Mouse (Mus musculus): Measurements from ENCODE around the gene Ehhadh. TPM values are rescaled to one million over a fixed set of nuclear protein-coding genes. Genes with fewer than 3 reads are reported as not detected.

The Ehhadh gene
- polyA plus RNA-seq, 1 experiment, result 1.8 TPM

GRCm38 (mm10) chr16:21779149-21779548 lies 8.5 kb downstream of the Ehhadh start:
- TF ChIP-seq CTCF (IDR thresholded peaks at IDR 0.05; ENCODE audit: control insufficient read depth, insufficient read depth, low read length), result no peak
- no peak for TF ChIP-seq POLR2A (IDR thresholded peaks at IDR 0.05; ENCODE audit: borderline replicate concordance, control insufficient read depth, low read depth, low read length)
- no peak overlapping the region for H3K4me3 ChIP-seq (replicated peaks; ENCODE audit: control insufficient read depth, low read depth, low read length)
- WGBS, result 80% methylated on average over 4 of the region's 4 CpGs
- H3K27ac ChIP-seq (ENCODE audit: control insufficient read depth, insufficient read depth, low read depth, low read length, poor library complexity), result no peak overlapping the region
- no peaks in the 10 kb centered on the region for H3K4me1 ChIP-seq (ENCODE audit: control insufficient read depth, insufficient read depth, low read length)

DNA sequence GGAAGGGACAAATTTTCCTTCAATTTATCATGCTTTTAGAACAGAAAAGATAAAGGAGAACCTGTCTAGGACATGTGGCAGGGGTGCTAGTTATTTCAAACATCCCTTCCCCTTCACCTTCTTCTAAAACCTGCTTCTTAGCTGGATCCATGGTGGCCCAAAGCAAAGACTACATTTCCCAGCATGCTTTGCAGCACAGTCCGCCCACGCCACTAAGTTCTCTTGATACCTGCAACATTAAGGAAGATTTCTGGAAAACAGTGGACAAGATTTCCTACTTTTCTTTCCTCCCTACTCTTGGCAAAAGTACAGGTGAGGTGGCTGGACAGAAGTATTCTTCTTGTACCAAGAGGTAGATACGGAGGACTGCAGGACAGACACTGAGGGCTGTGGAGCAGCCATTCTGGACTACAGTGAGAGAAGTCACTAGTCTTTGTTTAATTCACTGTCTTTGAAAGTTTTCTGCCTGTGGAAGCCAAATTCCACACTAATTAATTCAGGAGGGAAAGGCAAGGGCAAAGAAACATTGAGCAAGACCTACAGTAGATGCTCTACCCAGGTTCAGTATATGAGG lies 9.2 kb downstream of the Ehhadh start:
- no peaks in the 10 kb centered on the region for H3K4me1 ChIP-seq (ENCODE audit: control insufficient read depth, insufficient read depth, low read length)
- H3K4me3 ChIP-seq (replicated peaks; ENCODE audit: control insufficient read depth, low read depth, low read length), result peak overlapping the region; percentile 29
- TF ChIP-seq CTCF (IDR thresholded peaks at IDR 0.05; ENCODE audit: control insufficient read depth, insufficient read depth, low read length) (no peak), POLR2A (IDR thresholded peaks at IDR 0.05; ENCODE audit: borderline replicate concordance, control insufficient read depth, low read depth, low read length) (no peak)
- 69% methylated on average over 3 of the region's 3 CpGs for WGBS
- no peak overlapping the region for H3K27ac ChIP-seq (ENCODE audit: control insufficient read depth, insufficient read depth, low read depth, low read length, poor library complexity)

DNA sequence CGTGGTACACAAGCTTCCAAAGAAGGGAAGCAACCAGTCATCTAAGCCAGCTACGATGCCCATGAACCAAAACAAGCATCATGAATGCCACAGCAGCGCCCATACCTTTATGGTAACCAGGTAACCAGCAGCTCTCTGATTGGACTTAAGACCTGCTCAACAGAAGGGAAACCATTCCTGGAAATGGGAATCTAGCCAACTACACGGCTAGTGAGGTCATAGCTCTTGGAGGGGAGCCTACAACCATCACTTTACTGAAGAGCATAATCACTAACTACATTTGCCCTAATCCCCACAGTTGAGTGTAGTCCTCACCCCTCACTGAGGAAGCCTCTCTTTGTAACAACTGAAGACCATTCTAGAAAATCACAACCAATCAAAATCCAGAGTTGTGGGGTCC lies 12.9 kb downstream of the Ehhadh start:
- 86% methylated on average over 4 of the region's 4 CpGs for WGBS
- H3K4me1 ChIP-seq (ENCODE audit: control insufficient read depth, insufficient read depth, low read length), result no peaks in the 10 kb centered on the region
- TF ChIP-seq POLR2A (IDR thresholded peaks at IDR 0.05; ENCODE audit: borderline replicate concordance, control insufficient read depth, low read depth, low read length) (no peak), CTCF (IDR thresholded peaks at IDR 0.05; ENCODE audit: control insufficient read depth, insufficient read depth, low read length) (no peak)
- H3K4me3 ChIP-seq (replicated peaks; ENCODE audit: control insufficient read depth, low read depth, low read length), result no peak overlapping the region
- H3K27ac ChIP-seq (ENCODE audit: control insufficient read depth, insufficient read depth, low read depth, low read length, poor library complexity), result no peak overlapping the region

DNA sequence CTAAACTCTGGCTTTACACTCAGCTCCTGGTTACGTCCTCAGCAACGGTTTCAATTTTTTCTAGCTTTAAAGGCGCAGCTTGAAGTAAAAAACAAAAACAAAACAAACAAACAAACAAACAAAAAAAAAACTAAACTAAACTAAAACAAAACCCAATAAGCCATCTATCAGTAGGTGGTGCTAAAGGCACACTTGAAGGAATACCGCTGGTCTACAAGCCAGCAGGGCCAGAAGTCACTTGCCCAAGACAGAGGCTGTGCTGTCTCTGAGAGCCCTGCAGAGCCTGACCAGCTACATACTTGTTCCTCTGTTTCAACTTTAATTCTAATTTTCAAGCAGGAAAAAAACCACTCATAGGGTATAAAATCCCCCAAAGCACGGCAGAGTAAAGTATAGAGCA lies 17.9 kb downstream of the Ehhadh start:
- WGBS, result 89% methylated on average over 5 of the region's 5 CpGs
- TF ChIP-seq POLR2A (IDR thresholded peaks at IDR 0.05; ENCODE audit: borderline replicate concordance, control insufficient read depth, low read depth, low read length) (no peak), CTCF (IDR thresholded peaks at IDR 0.05; ENCODE audit: control insufficient read depth, insufficient read depth, low read length) (no peak)
- H3K4me3 ChIP-seq (replicated peaks; ENCODE audit: control insufficient read depth, low read depth, low read length), result no peak overlapping the region
- no peaks in the 10 kb centered on the region for H3K4me1 ChIP-seq (ENCODE audit: control insufficient read depth, insufficient read depth, low read length)
- H3K27ac ChIP-seq (ENCODE audit: control insufficient read depth, insufficient read depth, low read depth, low read length, poor library complexity), result no peak overlapping the region

DNA sequence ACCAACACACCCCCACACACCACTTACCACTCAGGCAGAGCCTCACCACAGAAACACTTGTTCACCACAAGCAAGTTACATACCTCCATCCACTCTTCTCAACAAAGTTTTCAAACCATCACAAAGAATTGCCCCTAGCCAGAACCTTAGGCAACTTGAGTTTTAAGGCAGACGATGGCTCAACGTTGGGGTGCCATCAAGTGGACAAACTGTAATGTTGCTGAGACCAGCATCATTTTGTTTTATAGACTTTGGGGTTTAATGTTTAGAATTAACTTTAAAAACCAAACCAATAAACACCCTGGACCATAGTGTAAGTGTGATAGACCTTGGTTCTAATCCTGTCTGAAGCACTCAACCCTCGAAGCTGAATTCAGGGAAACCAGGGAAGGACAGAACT lies 19.4 kb downstream of the Ehhadh start:
- WGBS, result 78% methylated on average over 3 of the region's 3 CpGs
- Histone ChIP-seq H3K27ac (ENCODE audit: control insufficient read depth, insufficient read depth, low read depth, low read length, poor library complexity) (no peak overlapping the region), H3K4me1 (ENCODE audit: control insufficient read depth, insufficient read depth, low read length) (no peaks in the 10 kb centered on the region), H3K4me3 (replicated peaks; ENCODE audit: control insufficient read depth, low read depth, low read length) (no peak overlapping the region)
- TF ChIP-seq POLR2A (IDR thresholded peaks at IDR 0.05; ENCODE audit: borderline replicate concordance, control insufficient read depth, low read depth, low read length) (no peak), CTCF (IDR thresholded peaks at IDR 0.05; ENCODE audit: control insufficient read depth, insufficient read depth, low read length) (no peak)

- no peak overlapping the region for H3K4me3 ChIP-seq (replicated peaks; ENCODE audit: control insufficient read depth, low read depth, low read length)
- 77% methylated on average over 1 of the region's 1 CpGs for WGBS
- TF ChIP-seq POLR2A (IDR thresholded peaks at IDR 0.05; ENCODE audit: borderline replicate concordance, control insufficient read depth, low read depth, low read length) (no peak), CTCF (IDR thresholded peaks at IDR 0.05; ENCODE audit: control insufficient read depth, insufficient read depth, low read length) (no peak)
- H3K27ac ChIP-seq (ENCODE audit: control insufficient read depth, insufficient read depth, low read depth, low read length, poor library complexity), result no peak overlapping the region
- no peaks in the 10 kb centered on the region for H3K4me1 ChIP-seq (ENCODE audit: control insufficient read depth, insufficient read depth, low read length)
Measured at GRCm38 (mm10) chr16:21758447-21758846, 29.2 kb downstream of the Ehhadh start.

- no peak for TF ChIP-seq POLR2A (IDR thresholded peaks at IDR 0.05; ENCODE audit: borderline replicate concordance, control insufficient read depth, low read depth, low read length)
- no peak for TF ChIP-seq CTCF (IDR thresholded peaks at IDR 0.05; ENCODE audit: control insufficient read depth, insufficient read depth, low read length)
- 91% methylated on average over 6 of the region's 6 CpGs for WGBS
- no peaks in the 10 kb centered on the region; the same call in 1 of the 2 replicates for H3K4me1 ChIP-seq (ENCODE audit: control insufficient read depth, insufficient read depth, low read length)
- H3K4me3 ChIP-seq (replicated peaks; ENCODE audit: control insufficient read depth, low read depth, low read length), result no peak overlapping the region
- H3K27ac ChIP-seq (ENCODE audit: control insufficient read depth, insufficient read depth, low read depth, low read length, poor library complexity), result no peak overlapping the region
Measured at GRCm38 (mm10) chr16:21743401-21743800, 44.2 kb downstream of the Ehhadh start.

DNA sequence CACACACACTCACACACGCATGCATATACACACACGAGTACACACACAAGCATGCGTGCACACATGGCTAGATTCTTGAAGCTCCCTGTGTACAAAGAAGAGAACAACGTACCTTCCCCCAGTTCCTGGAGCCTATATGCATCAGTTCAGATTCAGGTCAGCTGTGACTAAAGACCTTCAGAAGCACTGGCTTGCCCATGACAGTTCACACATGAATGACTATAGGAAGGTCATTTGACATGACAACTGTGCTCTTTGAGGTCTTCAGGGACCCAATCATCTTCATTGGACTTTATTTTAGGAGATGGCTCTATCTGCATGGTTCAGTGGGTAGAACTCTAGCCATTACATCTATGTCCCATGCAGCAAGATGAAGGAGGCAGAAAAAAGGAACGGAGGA lies 44.7 kb downstream of the Ehhadh start:
- H3K4me3 ChIP-seq (replicated peaks; ENCODE audit: control insufficient read depth, low read depth, low read length), result no peak overlapping the region
- H3K4me1 ChIP-seq (ENCODE audit: control insufficient read depth, insufficient read depth, low read length), result no peaks in the 10 kb centered on the region; the same call in 1 of the 2 replicates
- no peak for TF ChIP-seq POLR2A (IDR thresholded peaks at IDR 0.05; ENCODE audit: borderline replicate concordance, control insufficient read depth, low read depth, low read length)
- TF ChIP-seq CTCF (IDR thresholded peaks at IDR 0.05; ENCODE audit: control insufficient read depth, insufficient read depth, low read length), result no peak
- no peak overlapping the region for H3K27ac ChIP-seq (ENCODE audit: control insufficient read depth, insufficient read depth, low read depth, low read length, poor library complexity)
- WGBS, result 79% methylated on average over 5 of the region's 5 CpGs

Measured in bone marrow, adult 2 months (tissue).